Mouse (Mus musculus) liver, postnatal 0 days (tissue): Measurements from ENCODE around the gene Ilf3.

ENCODE experiments used
- CTCF ChIP-seq: sonication (generic); IDR thresholded peaks from 2 replicates; pipeline ENCODE4 v1.5.1; 2016; ENCODE audit warnings: antibody characterized with exemption, low read depth
- EP300 ChIP-seq: IDR thresholded peaks from 2 replicates; pipeline ENCODE4 v1.6.1; 2016; ENCODE audit warnings: antibody characterized with exemption, low read depth, mild to moderate bottlenecking

DNA sequence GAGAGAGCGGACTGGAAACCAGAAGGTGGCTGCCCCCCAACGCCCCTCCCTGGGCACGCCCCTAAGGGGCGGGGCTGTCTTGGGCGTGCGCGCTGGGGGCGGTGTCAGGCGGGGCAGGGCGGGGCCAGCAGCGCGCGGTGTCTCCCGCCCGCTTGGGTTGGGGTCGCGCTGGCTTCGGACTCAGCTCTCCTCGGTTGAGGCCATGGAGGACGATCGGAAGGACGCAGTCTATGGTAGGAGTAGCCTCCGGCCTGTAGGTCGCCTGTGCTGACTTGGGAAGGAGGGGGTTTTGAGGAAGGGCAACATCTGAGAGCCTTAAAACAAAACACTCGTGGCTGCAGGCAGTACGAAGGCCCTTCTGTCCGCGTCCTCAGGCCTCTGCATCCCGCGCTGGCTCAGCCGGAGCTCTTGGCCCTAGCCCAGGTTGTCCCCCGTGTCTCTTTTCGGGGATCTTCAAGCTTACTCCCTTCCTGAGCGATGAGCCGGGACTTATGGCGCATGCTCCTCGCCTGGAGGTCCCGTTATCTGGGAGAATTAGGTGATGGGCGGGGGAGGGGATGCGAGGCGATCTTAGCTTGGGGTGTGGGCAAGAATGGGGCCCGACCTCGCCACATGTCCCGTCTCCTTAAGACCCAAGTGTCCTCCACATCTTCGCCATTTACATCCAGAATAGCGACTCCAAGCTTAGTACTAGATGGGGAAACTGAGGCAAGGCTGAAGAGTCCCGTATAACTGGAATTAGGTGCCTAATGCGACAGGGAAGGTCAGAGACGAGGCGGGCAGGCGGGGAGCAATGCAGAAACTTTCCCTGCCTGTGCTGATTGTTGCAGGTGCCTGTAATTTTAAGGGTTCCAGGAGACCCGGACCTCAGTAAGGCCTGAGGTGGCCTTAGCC lies 46.8 kb upstream of the Ilf3 start, which contains the start of gene Slc44a2:
- no peak for TF ChIP-seq CTCF
- TF ChIP-seq EP300 = no peak
